Mouse (Mus musculus): Measurements from ENCODE around the gene Rnf215. TPM values are rescaled to one million over a fixed set of nuclear protein-coding genes. Genes with fewer than 3 reads are reported as not detected.
"Not testable (repeated sequence)": the region's sequence is repeated elsewhere in the genome, so short reads cannot be mapped to it uniquely, and the experiment has no call there.

Rnf215 gene
- total RNA-seq, 2 experiments from 2014 or later = 57.0 to 58.6 TPM

DNA sequence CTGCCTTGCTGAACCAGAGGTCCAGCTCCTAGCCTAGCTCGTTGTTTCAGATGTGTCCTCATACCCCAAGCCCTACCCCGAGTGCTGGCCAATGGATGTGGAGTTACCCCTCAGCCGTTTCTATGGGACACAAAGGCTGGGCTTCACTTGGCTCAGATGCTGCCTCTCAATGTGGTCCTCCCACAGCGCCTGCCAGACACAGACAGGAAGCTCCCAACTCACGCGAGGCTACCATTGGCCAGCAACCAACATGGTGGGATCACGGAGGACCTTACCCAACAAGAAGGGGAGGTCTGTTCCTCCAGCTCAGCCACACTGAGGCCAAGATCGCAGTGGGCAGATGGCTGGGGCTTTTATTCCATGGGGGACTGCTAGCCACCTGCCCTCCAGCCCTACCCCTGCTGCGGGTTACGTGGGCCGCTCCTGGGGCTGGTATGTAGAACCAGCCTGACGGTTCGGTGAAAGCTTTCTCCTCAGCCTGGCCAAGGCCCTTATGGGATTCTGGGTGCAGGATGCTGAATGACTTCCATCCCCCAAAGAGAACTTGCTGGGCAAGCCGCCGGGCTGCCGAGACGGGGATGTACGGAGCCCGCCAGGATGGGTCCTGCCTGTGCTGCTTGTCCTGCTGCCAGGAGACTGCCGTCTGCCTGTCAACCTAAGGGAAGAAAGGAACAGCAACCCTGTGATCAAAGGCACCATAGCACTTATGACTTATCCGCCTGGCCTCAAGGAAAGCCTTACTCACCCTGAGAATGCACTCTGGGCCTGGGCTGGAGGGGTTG lies 8.5 kb downstream of the Rnf215 start:
- peak; percentile 87 for DNase-seq
- intact Hi-C loops (cut with DNase I) = no loop called here

- intact Hi-C loops (cut with DNase I) = no loop called here
- DNase-seq = peak; percentile 41
These were observed 11.4 kb downstream of the Rnf215 start for GRCm38 (mm10) chr11:4146381-4146780.

GRCm38 (mm10) chr11:4147098-4147497 lies 12.1 kb downstream of the Rnf215 start:
- intact Hi-C loops (cut with DNase I) = no loop called here
- DNase-seq = no peak

DNA sequence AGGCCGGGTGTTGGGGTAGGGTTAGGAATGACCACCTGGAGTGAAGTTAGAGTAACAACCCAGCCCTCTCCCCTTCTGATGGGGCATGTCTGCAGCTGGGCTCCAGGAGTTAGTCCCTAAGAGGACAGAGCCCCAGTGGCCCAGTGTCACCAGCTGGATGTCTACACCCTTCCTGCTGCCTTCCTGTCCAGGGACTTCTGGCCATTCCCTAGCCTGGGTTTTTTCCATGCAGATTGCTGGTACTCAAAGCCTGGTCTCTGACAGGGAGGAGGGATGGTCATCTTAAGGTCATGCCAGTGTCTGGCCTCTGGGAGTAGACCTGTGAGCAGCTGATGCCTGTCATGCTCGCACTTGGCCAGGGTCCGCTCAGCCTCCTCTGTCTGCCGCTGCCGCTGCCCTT lies 13.1 kb downstream of the Rnf215 start:
- intact Hi-C loops (cut with DNase I) = no loop called here
- no peak for DNase-seq

DNA sequence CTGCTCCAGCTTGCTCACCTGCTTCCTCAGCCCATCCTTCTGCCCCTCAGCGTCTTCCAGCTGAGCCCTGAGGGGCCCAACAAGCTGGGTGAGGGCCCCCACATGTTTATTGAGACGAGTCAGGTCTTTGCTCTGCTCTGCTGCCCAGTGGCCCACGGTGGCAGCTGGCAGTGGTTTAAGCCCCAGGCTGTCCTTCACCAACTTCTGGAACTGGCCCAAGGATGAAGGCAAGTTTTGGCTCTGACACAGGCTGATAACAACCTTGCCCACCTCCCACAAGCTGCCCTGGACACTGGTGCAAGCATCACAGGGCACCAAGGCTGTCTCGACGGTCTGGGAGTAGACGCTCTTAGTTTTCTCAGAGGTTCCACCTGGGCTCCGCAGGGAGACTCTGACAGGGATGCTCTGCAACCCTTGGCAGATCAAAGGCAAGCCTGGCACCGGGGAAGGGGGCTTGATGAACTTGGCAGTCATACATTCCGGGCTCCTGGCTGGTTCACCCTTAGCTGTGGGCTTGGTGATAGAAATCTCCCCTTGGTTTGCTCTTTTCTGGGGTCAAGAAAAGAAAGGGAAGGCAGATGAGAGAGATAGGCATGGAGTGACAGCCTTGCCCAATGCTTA lies 13.6 kb downstream of the Rnf215 start:
- peak; percentile 51 for DNase-seq
- intact Hi-C loops (cut with DNase I) = no loop called here

GRCm38 (mm10) chr11:4149886-4150285 lies 14.9 kb downstream of the Rnf215 start:
- intact Hi-C loops (cut with DNase I) = no loop called here
- peak; percentile 55 for DNase-seq

GRCm38 (mm10) chr11:4153694-4154093 lies 18.7 kb downstream of the Rnf215 start:
- intact Hi-C loops (cut with DNase I) = no loop called here
- DNase-seq = no peak

GRCm38 (mm10) chr11:4155641-4156040 lies 20.6 kb downstream of the Rnf215 start:
- DNase-seq = no peak
- intact Hi-C loops (cut with DNase I) = no loop called here

DNA sequence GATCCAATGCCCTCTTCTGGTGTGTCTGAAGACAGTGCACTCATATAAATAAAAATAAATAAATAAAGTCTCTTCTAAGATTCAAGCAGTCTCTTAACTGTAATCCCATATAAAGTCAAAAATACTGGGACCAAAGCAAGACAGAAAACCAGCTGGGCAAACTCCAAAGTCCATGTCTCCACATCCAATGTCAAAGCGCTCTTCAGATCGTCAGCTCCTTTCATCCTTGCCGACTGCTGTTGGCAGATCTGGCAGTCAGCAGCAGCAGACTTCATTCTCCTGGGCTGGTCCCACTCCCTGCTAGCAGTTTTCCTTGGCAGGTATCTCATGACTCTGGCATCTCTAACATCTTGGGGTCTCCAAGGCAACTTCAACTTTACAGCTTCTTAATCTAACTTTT lies 23.7 kb downstream of the Rnf215 start:
- DNase-seq = no peak

GRCm38 (mm10) chr11:4159808-4160708 lies 25.1 kb downstream of the Rnf215 start, which contains the start of the genes Ccdc157 and Sf3a1:
TSS of gene Ccdc157 (minus strand) at chr11:4160293.
TSS of gene Sf3a1 (plus strand) at chr11:4160350.
- DNase-seq = peak; percentile 93
- intact Hi-C loops (cut with DNase I) = no loop called here

More for the DNA sequence above, 23.7 kb downstream of the Rnf215 start:
- intact Hi-C loops (cut with DNase I) = no loop called here

DNA sequence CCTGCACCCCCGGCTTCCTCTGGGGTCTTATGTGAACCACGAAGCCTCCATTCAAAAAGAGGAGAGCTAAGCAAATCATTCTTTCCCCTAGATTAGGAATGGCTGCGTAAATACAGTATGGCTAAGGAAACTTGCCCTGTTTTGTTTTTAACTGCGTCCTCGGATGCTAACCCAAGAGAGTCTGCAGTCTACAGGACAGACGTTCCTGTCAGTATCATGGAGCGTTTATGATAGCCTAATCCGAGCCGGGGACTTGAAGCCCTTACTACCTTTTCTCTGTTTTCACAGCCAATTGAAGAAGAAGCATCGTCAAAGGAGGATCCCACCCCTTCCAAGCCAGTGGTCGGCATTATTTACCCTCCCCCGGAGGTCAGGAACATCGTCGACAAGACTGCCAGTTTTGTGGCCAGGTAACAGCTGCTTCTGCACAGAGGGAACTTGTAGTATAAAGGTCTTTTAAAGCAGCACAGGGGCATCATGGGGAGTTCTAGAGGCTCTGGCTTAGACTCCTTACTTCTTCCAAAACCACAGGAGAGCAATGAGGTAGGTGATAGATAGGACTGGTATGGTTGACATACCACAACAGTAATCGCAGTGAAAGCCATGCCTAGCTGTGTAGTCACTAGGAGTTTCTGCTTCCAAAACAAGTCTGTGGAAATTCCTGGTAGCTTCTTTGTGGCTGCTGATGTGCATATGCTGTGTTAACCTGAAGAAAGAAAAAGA lies 25.9 kb downstream of the Rnf215 start:
- intact Hi-C loops (cut with DNase I) = no loop called here
- DNase-seq = no peak

DNA sequence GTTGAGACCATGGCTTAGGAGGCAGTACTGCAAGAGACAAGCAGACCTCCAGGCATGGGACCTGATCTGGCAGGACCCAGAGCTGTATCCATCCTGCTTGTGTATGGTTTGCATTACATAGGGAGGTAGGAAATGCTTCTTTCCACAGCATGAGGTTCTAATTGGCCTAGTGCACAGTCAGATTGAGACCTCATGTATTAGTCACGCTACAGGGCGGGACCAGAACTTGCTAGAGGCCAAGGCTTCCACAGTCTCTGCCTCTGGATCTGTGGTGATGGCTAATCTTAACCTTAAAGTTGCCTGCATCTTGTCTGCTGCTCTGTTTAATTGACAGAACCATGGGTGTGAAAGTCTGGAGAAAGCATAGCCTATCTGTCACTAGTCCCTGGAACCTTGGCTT lies 29.7 kb downstream of the Rnf215 start:
- intact Hi-C loops (cut with DNase I) = no loop called here
- DNase-seq = no peak

GRCm38 (mm10) chr11:4166467-4167090 lies 31.6 kb downstream of the Rnf215 start:
- DNase-seq = no peak
- intact Hi-C loops (cut with DNase I) = no loop called here

GRCm38 (mm10) chr11:4174586-4174985 lies 39.6 kb downstream of the Rnf215 start:
- intact Hi-C loops (cut with DNase I) = no loop called here

DNA sequence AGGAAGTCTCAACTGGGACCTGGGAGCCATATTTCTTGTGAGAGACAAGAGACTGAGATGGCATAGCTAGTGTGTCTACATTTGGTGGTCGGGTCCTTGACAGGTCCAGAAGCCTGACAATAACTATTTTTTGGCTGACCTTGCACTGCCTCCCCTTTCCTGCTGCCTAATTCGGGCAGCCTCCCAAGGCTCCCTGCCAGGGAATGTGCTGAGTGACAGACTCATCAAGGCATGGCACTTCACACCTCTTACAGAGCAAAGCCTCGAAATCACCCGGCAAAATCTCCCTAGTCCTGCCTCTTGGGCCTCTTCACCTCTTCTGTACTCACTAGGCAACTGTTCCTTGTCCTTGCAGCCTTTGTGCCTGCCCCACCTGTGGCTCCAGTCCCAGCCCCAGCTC lies 42.7 kb downstream of the Rnf215 start:
- DNase-seq = no peak
- intact Hi-C loops (cut with DNase I) = no loop called here

More at GRCm38 (mm10) chr11:4174586-4174985, 39.6 kb downstream of the Rnf215 start:
- DNase-seq = peak; percentile 44

GRCm38 (mm10) chr11:4182061-4182460 lies 47.1 kb downstream of the Rnf215 start:
- intact Hi-C loops (cut with DNase I) = no loop called here
- no peak for DNase-seq

GRCm38 (mm10) chr11:4183511-4183910 lies 48.5 kb downstream of the Rnf215 start:
- DNase-seq = no peak
- intact Hi-C loops (cut with DNase I) = no loop called here

GRCm38 (mm10) chr11:4184251-4184952 lies 49.4 kb downstream of the Rnf215 start:
- intact Hi-C loops (cut with DNase I) = no loop called here
- DNase-seq = no peak

GRCm38 (mm10) chr11:4185480-4185879 lies 50.5 kb downstream of the Rnf215 start:
- intact Hi-C loops (cut with DNase I) = not testable (repeated sequence)

More at GRCm38 (mm10) chr11:4185480-4185879, 50.5 kb downstream of the Rnf215 start:
- not testable (repeated sequence) for DNase-seq

Data from left cerebral cortex, postnatal 4 days (tissue).